Mouse (Mus musculus) E14TG2a.4 (cell line): ENCODE data around the gene Cabin1.

Experiments
- CTCF ChIP-seq: conservative IDR thresholded peaks from 2 replicates; pipeline ENCODE4 v1.5.1; 2014; ENCODE audit warnings: low read length
- NANOG ChIP-seq: IDR thresholded peaks from 2 replicates; pipeline ENCODE4 v1.6.1; 2014; ENCODE audit warnings: borderline replicate concordance, low read length, mixed read lengths

- TF ChIP-seq CTCF: no peak
- no peak for TF ChIP-seq NANOG
These were observed 148.1 kb downstream of the Cabin1 start for GRCm38 (mm10) chr10:75616044-75616443.
